Mouse (Mus musculus) gastrocnemius, adult 8-10 months (tissue): Measurements from ENCODE around the gene 1700056E22Rik. TPM values are rescaled to one million over a fixed set of nuclear protein-coding genes. Genes with fewer than 3 reads are reported as not detected.

Source experiments
- DNase-seq, 2 experiments: peaks; one replicate each; pipeline ENCODE4 v3.0.0; 2022; ENCODE audit warnings: low spot score in 2 of 2
- total RNA-seq, 4 experiments: library from RNA; stranded (reverse); gene quantifications; 2 replicates each; pipeline ENCODE4 v1.2.4; 2022

Gene 1700056E22Rik
- total RNA-seq, 4 experiments from 2014 or later = 0.40 to 1.2 (median 0.49) TPM

- peak; percentile 69 to 84 for DNase-seq
Observed at GRCm38 (mm10) chr1:184051824-184052223, 17.7 kb upstream of the 1700056E22Rik start.

- DNase-seq = no peak
Observed at GRCm38 (mm10) chr1:184051286-184051685, 17.2 kb upstream of the 1700056E22Rik start.

GRCm38 (mm10) chr1:184048675-184049418 is 14.7 kb upstream of the 1700056E22Rik start:
- DNase-seq = no peak

- DNase-seq = no peak
Observed at GRCm38 (mm10) chr1:184047818-184048217, 13.7 kb upstream of the 1700056E22Rik start.

- no peak for DNase-seq
Observed at GRCm38 (mm10) chr1:184046070-184046677, 12.1 kb upstream of the 1700056E22Rik start.

- no peak for DNase-seq
Observed at GRCm38 (mm10) chr1:184043391-184043790, 9.3 kb upstream of the 1700056E22Rik start.

GRCm38 (mm10) chr1:184042745-184043144 is 8.6 kb upstream of the 1700056E22Rik start:
- no peak for DNase-seq

- peak; percentile 62 to 72 for DNase-seq
Observed at GRCm38 (mm10) chr1:184041778-184042573, 7.9 kb upstream of the 1700056E22Rik start.

- DNase-seq = no peak
Observed at GRCm38 (mm10) chr1:184040906-184041305, 6.8 kb upstream of the 1700056E22Rik start.

GRCm38 (mm10) chr1:184040181-184040580 is 6.1 kb upstream of the 1700056E22Rik start:
- DNase-seq = peak; percentile 72 to 79

- DNase-seq = peak; percentile 29 to 52
Observed at GRCm38 (mm10) chr1:184039301-184039700, 5.2 kb upstream of the 1700056E22Rik start.

- no peak for DNase-seq
Observed at GRCm38 (mm10) chr1:184037802-184038201, 3.7 kb upstream of the 1700056E22Rik start.

GRCm38 (mm10) chr1:184035346-184035903 is 1.3 kb upstream of the 1700056E22Rik start:
- DNase-seq = no peak

GRCm38 (mm10) chr1:184034741-184035181 is 660 bp upstream of the 1700056E22Rik start:
- no peak for DNase-seq

- DNase-seq = peak; percentile 60 to 71
Observed at GRCm38 (mm10) chr1:184033390-184034010, 601 bp downstream of the 1700056E22Rik start.

GRCm38 (mm10) chr1:184032682-184033389 is 1.3 kb downstream of the 1700056E22Rik start:
- no peak for DNase-seq

- DNase-seq = no peak
Observed at GRCm38 (mm10) chr1:184030070-184030802, 3.9 kb downstream of the 1700056E22Rik start.

- DNase-seq = no peak
Observed at GRCm38 (mm10) chr1:184027039-184027438, 7.1 kb downstream of the 1700056E22Rik start.

- DNase-seq = no peak
Observed at GRCm38 (mm10) chr1:184025079-184025478, 9.0 kb downstream of the 1700056E22Rik start.

GRCm38 (mm10) chr1:184024631-184025030 is 9.5 kb downstream of the 1700056E22Rik start:
- no peak for DNase-seq
